Mouse (Mus musculus) pancreas, adult 10 weeks (tissue): ENCODE measurements around the gene Hddc2. TPM values are rescaled to one million over a fixed set of nuclear protein-coding genes. Genes with fewer than 3 reads are reported as not detected.

Source experiments
- polyA plus RNA-seq: library from polyadenylated mRNA; stranded (reverse); fragments of 350-450 nt; fragmentation: Illumina TruSeq; extraction: RNeasy Lipid Tissue Mini Kit (QIAGEN cat#74804); gene quantifications from one replicate; pipeline ENCODE4 v1.2.3, GENCODE M21; 2015; ENCODE audit warnings: low read depth, low replicate concordance; ENCODE audit not compliant: insufficient read depth

Gene Hddc2
- 11.0 TPM for polyA plus RNA-seq

GRCm38 (mm10) chr10:31312865-31313848, at the start of gene Hddc2:
Hddc2 (plus strand) TSS chr10:31313383.

Other genes with a start within 250 kb of the Hddc2 start
- gene Tpd52l1, start 132.6 kb downstream of the Hddc2 start, polyA plus RNA-seq, result 4.5 TPM